Mouse (Mus musculus) stomach, postnatal 0 days (tissue): ENCODE measurements around the gene Socs4. TPM values are rescaled to one million over a fixed set of nuclear protein-coding genes. Genes with fewer than 3 reads are reported as not detected.

Experiments used
- ATAC-seq: fragments of 200-750 bp; cut with Nextera tagmentation; 2 replicates; pipeline ENCODE4 v1.8.0; 2017; ENCODE audit not compliant: low FRiP score, low TSS enrichment
- DNase-seq: peaks from one replicate; pipeline ENCODE4 v3.0.0-alpha.2; 2016; ENCODE audit warnings: low spot score
- H3K27ac ChIP-seq: fragments of 300-500 bp; sonication (generic); replicated peaks from 2 replicates; pipeline ENCODE4 v1.5.1; 2014; ENCODE audit warnings: mild to moderate bottlenecking, control low read depth
- H3K27me3 ChIP-seq: fragments of 300-500 bp; sonication (generic); 2 replicates; pipeline ENCODE4 v1.6.1; 2014; ENCODE audit warnings: low read length; ENCODE audit not compliant: control insufficient read depth, insufficient read depth
- H3K36me3 ChIP-seq: fragments of 300-500 bp; sonication (generic); 2 replicates; pipeline ENCODE4 v1.6.1; 2014; ENCODE audit warnings: low read length, mixed read lengths; ENCODE audit not compliant: control insufficient read depth, insufficient read depth
- H3K4me1 ChIP-seq: fragments of 300-500 bp; sonication (generic); replicated peaks from 2 replicates; pipeline ENCODE4 v1.6.1; 2014; ENCODE audit warnings: antibody characterized with exemption; ENCODE audit not compliant: control insufficient read depth, insufficient read depth
- H3K4me2 ChIP-seq: fragments of 300-500 bp; sonication (generic); replicated peaks from 2 replicates; pipeline ENCODE4 v1.6.1; 2014; ENCODE audit warnings: low read depth, mild to moderate bottlenecking, control low read depth, moderate library complexity
- H3K4me3 ChIP-seq: fragments of 300-500 bp; sonication (generic); 2 replicates; pipeline ENCODE4 v1.5.1; 2014; ENCODE audit warnings: low read depth, low read length, control low read depth
- H3K9ac ChIP-seq: fragments of 300-500 bp; sonication (generic); 2 replicates; pipeline ENCODE4 v1.6.1; 2014; ENCODE audit warnings: mild to moderate bottlenecking, low read length, control low read depth, mixed read lengths
- H3K9me3 ChIP-seq: fragments of 300-500 bp; sonication (generic); 2 replicates; pipeline ENCODE4 v1.6.1; 2016; ENCODE audit warnings: low read length; ENCODE audit not compliant: control insufficient read depth
- CTCF ChIP-seq: IDR thresholded peaks from 2 replicates; pipeline ENCODE4 v1.5.1; 2016; ENCODE audit warnings: antibody characterized with exemption, low read depth, mild to moderate bottlenecking, moderate library complexity
- EP300 ChIP-seq: optimal IDR thresholded peaks from 2 replicates; pipeline ENCODE3; 2016; ENCODE audit warnings: antibody characterized with exemption
- WGBS: fragments of 180-500 bp; shearing (Covaris S2); extraction: QIAGEN DNeasy Blood & Tissue Kit; methylation state at CpG from one replicate; pipeline ENCODE4 v1.1.7; 2014; 5-methylcytosine and 5-hydroxymethylcytosine counted together
- polyA plus RNA-seq: library from polyadenylated mRNA; unstranded; fragments of >200 nt; fragmentation: Nextera tagmentation; extraction: Ambion mirVana; gene quantifications from 2 replicates; pipeline ENCODE4 v1.2.1, GENCODE M21; 2015

Socs4 gene
- polyA plus RNA-seq, 1 experiment from 2014 or later: 2.9 TPM

GRCm38 (mm10) chr14:47276036-47276603, 611 bp upstream of the Socs4 start:
- Histone ChIP-seq H3K9me3 (no peaks in the 10 kb centered on the region), H3K4me1 (no peaks in the 10 kb centered on the region), H3K4me3 (peak overlapping the region; percentile 95), H3K27ac (peak overlapping the region; percentile 61), H3K9ac (peak overlapping the region; percentile 90), H3K27me3 (no peaks in the 10 kb centered on the region), H3K36me3 (no peaks in the 10 kb centered on the region), H3K4me2 (peak overlapping the region; percentile 80)
- WGBS: 2% methylated on average over 22 of the region's 22 CpGs
- no peak for DNase-seq
- TF ChIP-seq EP300 (no peak), CTCF (no peak)
- no peak for ATAC-seq

GRCm38 (mm10) chr14:47279058-47279457, 2.3 kb downstream of the Socs4 start:
- 73% methylated on average over 2 of the region's 2 CpGs for WGBS
- TF ChIP-seq EP300 (no peak), CTCF (peak; percentile 45)
- DNase-seq (no peak), ATAC-seq (no peak)
- Histone ChIP-seq H3K4me2 (no peak overlapping the region), H3K4me1 (no peaks in the 10 kb centered on the region), H3K9ac (no peak overlapping the region), H3K27me3 (no peaks in the 10 kb centered on the region), H3K27ac (no peak overlapping the region), H3K4me3 (no peak overlapping the region), H3K36me3 (no peaks in the 10 kb centered on the region), H3K9me3 (no peaks in the 10 kb centered on the region)

DNA sequence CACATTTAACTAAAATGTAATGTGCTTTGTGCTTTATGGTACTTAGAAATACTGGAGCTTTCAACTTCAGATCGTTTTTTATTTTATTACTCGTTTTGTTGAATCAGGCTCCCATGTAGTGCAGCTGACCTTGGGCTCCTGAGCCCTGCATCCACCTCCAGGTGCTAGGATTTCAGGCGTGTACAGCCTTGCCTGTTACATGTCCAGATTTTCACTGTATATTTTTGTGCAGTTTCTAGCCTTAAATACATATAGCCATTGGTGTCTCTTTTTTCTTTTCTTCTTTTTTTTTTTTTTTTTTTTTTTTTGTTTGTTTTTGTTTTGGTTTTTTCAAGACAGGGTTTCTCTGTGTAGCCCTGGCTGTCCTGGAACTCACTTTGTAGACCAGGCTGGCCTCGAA, 4.8 kb downstream of the Socs4 start:
- Histone ChIP-seq H3K4me3 (no peak overlapping the region), H3K27ac (no peak overlapping the region), H3K4me2 (no peak overlapping the region), H3K4me1 (no peaks in the 10 kb centered on the region), H3K27me3 (no peaks in the 10 kb centered on the region), H3K9me3 (no peaks in the 10 kb centered on the region), H3K36me3 (no peaks in the 10 kb centered on the region), H3K9ac (no peak overlapping the region)
- ATAC-seq (no peak), DNase-seq (no peak)
- WGBS: 90% methylated on average over 4 of the region's 4 CpGs
- TF ChIP-seq CTCF: no peak
- no peak for TF ChIP-seq EP300

DNA sequence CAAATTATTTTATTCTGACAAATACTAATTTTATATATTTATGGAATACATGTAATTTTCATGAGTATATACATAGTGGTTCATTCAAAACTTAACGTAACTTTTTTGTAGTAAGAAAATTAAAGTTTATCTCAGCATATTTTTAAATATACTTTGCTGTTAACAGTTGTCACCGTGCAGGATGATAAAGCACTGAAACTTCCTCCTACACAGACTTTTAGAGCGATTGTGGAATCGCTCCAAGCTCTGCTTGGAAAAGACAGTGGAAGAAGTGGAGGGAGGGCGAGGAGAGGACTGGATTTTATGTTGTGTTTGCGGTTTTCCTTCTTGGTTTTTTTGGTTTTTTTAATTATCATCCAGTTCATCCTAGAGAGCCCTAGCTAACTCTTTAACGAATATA, 6.8 kb downstream of the Socs4 start:
- no peaks in the 10 kb centered on the region for H3K9me3 ChIP-seq
- no peak overlapping the region for H3K4me2 ChIP-seq
- no peak overlapping the region for H3K4me3 ChIP-seq
- no peaks in the 10 kb centered on the region for H3K4me1 ChIP-seq
- no peak for TF ChIP-seq EP300
- no peak for TF ChIP-seq CTCF
- H3K27me3 ChIP-seq: no peaks in the 10 kb centered on the region
- H3K27ac ChIP-seq: no peak overlapping the region
- no peak for ATAC-seq
- H3K36me3 ChIP-seq: no peaks in the 10 kb centered on the region
- 44% methylated on average over 7 of the region's 7 CpGs for WGBS
- no peak for DNase-seq
- H3K9ac ChIP-seq: no peak overlapping the region

DNA sequence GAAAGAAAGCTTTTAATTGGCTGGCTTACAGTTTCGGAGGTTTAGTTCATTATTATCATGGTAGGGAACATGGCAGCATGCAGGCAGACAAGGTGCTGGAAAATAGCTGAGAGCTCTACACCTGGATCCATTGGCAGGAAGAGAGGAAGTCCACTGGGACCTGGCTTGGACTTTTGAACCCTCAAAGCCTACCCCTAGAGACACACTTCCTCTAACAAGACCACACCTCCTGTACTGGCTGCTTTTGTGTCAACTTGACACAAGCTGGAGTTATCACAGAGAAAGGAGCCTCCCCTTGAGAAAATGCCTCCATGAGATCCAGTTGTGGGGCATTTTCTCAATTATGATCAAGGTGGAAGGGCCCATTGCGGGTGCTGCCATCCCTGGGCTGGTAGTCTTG, 8.5 kb downstream of the Socs4 start:
- H3K27ac ChIP-seq: no peak overlapping the region
- DNase-seq (no peak), ATAC-seq (peak; percentile 76)
- no peaks in the 10 kb centered on the region for H3K4me1 ChIP-seq
- H3K9ac ChIP-seq: no peak overlapping the region
- no peaks in the 10 kb centered on the region for H3K27me3 ChIP-seq
- 100% methylated on average over 2 of the region's 2 CpGs for WGBS
- no peaks in the 10 kb centered on the region for H3K9me3 ChIP-seq
- peaks cover 3% of the 10 kb centered on the region; the same call in 1 of the 2 replicates for H3K36me3 ChIP-seq
- no peak for TF ChIP-seq EP300
- no peak for TF ChIP-seq CTCF
- H3K4me2 ChIP-seq: no peak overlapping the region
- H3K4me3 ChIP-seq: no peak overlapping the region

GRCm38 (mm10) chr14:47286215-47286614, 9.5 kb downstream of the Socs4 start:
- H3K9ac ChIP-seq: no peak overlapping the region
- H3K4me3 ChIP-seq: no peak overlapping the region
- no peak for DNase-seq
- no peak for ATAC-seq
- H3K9me3 ChIP-seq: no peaks in the 10 kb centered on the region
- H3K4me1 ChIP-seq: no peaks in the 10 kb centered on the region
- H3K4me2 ChIP-seq: no peak overlapping the region
- peaks cover 6% of the 10 kb centered on the region for H3K36me3 ChIP-seq
- H3K27ac ChIP-seq: no peak overlapping the region
- no peaks in the 10 kb centered on the region for H3K27me3 ChIP-seq
- no peak for TF ChIP-seq EP300
- TF ChIP-seq CTCF: no peak
- 82% methylated on average over 1 of the region's 1 CpGs for WGBS
